Mouse (Mus musculus) granulocyte monocyte progenitor cell, adult 5-6 weeks (primary cell): ENCODE results near the gene Zbtb38. TPM values are rescaled to one million over a fixed set of nuclear protein-coding genes. Genes with fewer than 3 reads are reported as not detected.
A peak's percentile ranks its signal among the peaks of the same experiment; 100 is the strongest.

ENCODE experiments used
- ATAC-seq: replicated peaks from 2 replicates; pipeline ENCODE4 v1.8.0; 2016; ENCODE audit warnings: mild to moderate bottlenecking, moderate TSS enrichment, inconsistent platforms; ENCODE audit not compliant: poor library complexity, severe bottlenecking
- total RNA-seq, 2 experiments: library from RNA; stranded (forward) in 1 of 2; stranded (reverse) in 1 of 2; fragments of 200-712, 200-1000 nt in 1 of 2; fragments of >200 nt in 1 of 2; fragmentation: Nextera tagmentation in 1 of 2; gene quantifications; 2 replicates each; pipeline ENCODE4 v1.2.3; 2014 to 2017

Gene Zbtb38
- total RNA-seq, 2 experiments from 2014 or later, result 15.9 to 29.0 TPM

DNA sequence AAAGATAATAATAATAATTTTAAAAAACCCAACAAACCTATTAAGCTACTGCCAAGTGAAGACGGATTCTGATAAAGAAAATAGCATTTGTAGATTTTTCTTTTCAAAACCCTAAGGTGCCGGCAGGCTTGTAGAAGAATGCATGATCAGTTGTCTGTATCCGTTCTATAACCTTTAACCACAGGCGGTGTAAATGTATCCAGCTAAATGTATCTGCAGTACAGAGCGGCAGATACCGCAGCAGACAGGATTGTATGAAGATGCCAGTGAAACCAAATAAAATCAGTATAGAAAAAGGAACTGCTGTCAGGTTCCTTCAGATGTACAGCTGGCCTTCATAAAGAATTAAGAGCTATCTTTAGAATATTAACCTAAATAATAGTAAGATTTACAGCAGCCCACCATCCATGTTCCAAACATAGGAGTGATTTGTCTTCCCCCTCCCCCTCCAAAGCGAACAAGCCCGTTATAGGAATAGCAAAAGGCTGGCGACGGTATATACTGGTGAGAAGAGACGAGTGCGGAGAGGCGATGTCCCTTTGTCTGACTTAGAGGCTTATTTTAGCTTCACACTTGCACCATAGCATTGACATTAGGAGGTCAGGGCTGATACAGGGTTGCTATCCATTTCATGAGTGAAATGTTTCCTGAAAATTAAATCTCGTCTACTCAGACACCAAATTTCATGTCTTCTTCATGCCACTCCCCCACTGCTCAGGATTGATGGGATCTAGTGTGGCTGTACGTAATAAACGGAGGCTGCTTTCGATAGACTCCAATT lies 19.8 kb downstream of the Zbtb38 start:
- no peak for ATAC-seq

DNA sequence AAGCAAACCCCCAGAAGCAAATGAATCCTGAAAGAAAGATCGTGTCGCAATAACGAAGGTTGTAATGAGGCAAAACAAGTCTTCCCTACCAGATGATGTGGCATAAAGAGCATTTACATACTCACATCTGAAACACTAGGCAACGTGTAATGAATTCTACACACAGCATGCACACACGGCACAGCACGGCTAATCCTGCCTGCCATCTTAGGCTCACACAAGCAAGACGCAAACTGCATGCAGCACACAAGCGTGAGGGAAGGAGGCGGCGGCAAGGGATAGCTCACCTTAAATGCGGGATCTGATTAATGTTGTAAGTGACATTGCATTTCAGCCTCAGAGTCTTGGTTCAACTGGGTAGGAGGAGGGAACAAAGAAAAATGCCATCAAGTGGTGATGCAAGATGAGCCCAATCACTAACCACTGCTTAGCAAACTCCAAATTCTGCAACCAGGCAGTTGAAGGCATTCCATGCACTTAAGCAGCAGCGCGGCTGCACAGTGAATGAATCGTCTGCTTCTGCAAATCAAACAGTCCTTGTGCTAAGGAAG lies 20.6 kb downstream of the Zbtb38 start:
- peak; percentile 58 for ATAC-seq

DNA sequence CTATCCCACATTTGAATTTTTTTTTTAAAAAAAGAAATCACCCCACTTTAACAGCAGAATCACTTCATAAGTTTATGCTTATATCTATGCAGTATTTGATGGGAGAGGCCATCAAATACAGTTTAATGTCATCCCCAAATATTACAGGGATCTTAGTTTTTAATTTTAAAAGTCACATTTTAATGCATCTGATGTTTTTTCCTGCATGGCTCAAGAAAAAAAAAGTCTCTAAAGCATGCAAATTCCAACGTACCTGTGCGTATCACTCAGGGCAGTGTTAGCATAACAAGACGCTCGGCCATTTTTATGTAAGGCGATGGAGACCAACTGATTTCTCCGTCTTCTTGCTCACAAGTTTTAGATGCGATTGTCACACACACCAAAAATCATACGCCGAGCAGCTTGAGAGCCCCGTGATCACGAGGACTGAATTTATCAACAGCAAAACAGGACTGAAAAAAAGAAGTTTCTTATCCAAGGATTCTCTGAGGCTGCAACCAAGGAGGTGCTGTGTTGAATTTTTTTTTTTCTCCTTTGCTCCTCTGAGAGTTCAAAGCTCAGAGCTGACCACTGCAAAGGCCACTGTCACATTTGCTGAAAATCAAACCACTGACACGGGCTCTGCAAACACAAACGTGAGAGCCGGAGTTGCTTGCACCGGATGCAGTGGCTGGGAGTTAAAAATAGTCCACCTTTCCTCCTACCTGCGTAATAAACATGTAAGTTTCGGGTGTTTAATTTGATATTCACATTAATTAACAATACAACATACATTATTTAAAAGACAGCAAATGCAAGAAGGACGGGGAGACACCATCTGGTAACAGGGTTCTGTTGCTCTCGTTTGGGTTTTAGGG lies 21.4 kb downstream of the Zbtb38 start:
- no peak for ATAC-seq

DNA sequence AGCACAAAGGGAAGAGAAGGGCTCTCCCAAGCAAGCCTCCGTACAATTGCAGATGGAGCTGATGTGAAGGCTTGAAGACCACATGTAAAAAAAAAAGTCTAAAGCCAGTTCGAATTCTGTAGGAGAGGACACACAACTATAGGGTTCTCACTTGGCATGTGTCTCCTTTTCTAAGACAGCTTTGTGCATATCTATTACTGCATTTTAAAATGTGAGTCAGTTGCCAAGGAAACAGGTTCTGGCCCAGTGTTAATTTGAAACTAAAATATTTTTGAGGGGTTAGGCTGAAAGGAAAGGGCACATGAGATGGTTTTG lies 22.4 kb downstream of the Zbtb38 start:
- ATAC-seq, result no peak

DNA sequence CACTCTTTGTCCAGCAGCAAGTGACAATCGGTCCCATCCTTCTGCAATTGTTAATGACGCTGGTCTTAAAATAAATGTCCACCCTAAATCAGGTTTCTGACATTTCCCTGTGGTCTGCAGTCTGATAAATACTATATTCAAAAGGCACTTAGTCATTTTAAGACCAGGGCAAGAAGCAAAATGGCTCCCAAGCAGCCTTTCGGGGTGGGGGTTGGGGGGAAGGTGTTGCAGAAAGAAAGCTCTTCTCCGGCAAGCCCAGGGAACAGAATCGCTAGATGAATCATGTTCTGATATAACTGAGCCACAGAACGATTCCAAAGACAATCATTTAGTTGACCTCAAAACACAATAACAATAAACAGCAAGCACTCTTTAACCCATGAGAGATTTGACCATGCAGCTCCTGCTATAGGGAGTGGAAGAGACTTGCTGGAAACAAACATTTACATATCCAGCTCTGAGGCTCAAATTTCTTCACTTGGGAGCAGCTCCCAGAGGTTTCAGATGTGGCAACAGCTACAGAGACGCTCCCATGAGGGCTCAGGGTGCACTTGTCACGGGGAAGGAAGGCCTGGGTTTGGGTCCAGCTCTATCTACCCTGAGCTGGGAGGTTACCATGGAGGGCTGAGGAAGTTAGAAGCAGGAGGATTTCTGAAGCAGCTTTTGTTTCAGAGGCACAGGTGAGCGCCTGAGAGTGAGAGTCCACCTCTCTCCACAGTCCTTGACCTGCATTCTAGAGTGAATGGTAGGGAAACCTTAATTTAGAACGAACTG lies 22.9 kb downstream of the Zbtb38 start:
- no peak for ATAC-seq

DNA sequence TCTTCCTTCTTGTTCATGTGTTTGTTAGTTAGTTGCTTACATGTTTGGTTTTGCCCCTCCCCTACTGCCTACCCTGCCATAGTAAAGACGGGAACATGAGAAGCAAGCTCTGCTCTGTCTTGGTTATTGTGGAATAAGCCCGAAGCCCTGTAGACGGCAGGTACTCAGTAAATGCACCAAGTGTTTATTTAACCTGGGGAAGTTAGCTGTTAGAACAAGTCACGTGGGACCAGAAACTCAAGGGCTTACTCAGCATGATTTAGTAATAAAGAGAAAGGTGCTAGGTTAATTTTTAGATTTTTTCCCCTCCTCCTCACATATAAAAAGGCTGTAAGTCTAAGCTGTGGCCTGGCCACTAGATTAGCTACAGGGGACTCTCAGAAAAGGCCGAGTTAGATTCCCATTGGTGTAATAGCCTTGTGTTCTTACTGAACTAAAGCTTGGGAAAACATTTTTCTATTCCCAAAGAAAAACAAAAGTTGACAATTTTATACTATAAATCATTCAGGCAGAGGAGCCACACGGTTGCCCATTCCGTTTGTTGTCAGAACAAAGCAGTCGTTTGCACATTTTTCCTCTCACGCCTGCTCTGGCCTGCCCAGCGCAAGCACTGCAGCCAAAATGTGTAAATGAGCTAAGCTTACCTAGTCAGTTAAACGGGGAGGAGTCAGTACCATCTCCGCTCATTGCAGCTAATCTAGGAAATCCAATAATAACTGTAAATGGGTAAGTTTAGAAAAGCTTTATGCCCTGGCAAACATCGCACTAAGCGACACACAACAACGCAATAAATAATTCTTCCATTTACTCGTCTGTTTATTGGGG lies 24.1 kb downstream of the Zbtb38 start:
- ATAC-seq, result no peak

DNA sequence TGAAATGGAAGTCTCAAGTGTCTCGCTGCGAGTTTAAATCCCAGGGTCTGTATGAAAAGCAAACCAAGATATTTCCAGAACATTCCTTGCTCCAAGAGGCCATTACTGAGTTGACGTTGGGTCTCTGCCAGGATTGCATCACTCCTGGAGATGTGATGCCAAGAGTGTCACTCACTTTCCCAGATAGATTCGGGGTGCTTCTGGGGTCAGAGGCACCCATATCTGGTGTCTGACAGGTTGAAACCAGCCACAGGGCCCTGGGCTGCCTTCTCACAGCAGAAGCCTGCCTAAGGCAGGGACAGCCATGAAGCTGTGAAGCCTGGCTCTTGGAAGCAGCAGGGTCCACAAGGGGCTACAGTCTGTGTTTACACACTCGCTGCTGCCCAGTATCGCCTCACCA lies 24.9 kb downstream of the Zbtb38 start:
- no peak for ATAC-seq

DNA sequence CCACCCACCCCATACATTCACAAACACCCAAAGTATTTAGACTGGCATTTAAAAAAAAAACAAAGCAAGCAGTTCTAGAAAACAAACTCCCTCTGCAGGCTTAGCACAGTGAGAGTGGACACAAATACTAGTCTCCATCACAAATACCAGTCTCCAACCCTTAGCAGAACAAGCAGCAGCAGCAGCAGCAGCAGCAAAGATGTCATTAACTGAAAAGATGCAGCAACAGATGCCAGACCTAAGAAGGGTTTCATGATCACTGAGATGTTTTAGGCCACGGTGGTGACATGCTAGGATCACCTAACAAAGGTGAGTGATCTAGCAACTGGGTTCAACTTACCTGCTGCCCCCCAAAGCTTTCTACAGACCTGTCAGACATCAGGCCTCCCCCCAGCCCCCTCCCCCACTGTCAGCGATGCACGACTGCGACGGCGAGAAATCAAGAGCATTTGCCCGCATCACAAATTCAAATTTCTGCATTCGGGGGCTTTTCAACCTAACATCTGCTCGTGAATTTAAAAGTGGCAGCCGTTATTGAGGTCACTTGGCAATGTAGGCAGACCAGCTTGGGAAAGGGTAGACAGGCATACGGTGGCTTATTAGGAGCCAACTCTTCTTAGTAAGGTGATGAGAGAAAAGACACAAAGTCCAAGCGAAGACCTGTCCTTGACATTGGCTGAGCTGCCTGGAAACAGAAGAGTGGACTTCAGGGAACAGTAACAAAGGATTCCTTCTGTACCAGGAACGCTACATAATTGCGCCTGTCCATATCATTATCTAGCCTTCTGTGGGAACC lies 26.1 kb downstream of the Zbtb38 start:
- no peak for ATAC-seq

DNA sequence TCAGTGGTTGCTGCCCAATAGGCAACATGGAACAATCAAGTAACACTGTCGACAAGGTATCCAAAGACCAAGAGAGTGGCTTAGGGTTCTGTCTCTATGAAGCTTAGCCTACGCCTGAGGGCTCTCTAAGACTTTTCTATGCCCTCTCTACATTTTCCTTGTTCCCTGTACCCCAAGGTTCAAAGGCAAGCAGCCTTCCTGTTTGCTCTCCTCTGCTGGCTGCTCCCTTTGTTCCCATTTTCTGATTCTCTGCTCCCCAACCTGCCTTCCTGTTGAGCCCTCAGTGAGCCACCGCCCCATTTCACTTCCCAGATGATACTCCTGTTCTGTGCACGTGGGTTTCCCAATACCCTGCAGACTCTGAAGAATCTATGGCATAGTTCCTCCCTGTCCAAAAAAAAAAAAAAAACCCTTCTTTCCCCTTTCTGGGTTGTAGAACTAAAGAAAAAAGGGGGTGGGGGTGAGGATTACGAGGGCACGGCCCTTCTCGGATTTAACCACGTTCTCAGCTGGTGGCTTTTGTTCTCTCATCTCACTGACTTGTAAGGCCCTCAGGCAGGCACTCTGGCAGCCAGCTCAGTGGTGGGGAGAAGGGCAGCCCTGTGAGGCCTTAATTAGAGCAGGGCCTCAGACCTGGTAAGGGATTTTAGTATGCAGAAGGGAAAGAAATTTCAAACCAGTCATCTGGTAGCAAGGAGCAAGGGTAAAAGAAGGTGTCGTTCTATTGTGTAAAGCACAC lies 26.9 kb downstream of the Zbtb38 start:
- ATAC-seq, result peak; percentile 89

DNA sequence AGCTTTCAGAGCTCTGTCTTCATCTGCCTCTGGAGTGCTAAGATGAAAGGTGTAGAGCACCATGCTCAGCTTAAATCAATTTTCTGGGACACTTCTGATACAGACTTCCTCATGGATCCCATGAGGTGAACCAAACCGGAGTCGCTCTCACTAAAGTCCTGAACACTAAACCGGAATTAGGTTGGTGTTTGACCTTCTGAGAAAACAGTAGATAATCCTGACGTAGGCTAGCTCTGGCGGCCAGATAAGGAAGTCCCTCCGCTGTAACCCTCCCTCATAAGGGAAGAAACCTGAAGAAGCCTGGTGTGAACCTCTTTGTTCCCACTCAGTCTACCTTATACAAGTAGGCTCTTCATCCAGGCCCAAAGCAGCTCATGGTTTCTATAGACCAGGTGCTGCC lies 29.0 kb downstream of the Zbtb38 start:
- ATAC-seq, result no peak

DNA sequence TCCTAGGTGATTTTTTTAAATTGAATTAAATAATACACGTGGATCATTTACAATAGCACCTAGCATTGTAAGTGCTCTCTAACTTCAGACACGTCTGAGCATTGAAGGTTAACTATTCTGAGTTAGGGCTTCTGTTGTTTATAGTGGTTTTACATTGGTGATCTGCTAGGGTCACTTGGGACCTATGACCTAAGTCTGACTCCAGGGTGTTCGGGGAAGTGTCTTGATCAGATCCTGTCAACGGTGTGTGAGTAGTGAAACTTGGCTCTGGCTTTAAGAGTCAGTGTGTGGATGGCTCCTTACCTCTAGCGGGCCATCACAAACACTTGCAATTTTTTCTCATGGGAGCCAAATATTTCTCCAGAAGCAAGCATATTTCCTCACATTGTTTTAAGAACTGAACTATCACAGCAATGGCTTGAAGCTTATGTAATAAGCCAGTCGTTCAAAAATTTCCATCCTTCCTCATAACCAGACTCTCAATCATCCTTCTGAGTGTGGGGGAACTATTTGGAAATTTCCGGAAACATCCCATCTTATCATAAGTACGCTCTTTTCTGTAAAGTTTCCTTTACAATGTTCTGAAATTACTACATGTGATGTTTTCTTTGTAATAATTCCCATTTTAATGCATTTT lies 31.4 kb downstream of the Zbtb38 start:
- ATAC-seq, result no peak

DNA sequence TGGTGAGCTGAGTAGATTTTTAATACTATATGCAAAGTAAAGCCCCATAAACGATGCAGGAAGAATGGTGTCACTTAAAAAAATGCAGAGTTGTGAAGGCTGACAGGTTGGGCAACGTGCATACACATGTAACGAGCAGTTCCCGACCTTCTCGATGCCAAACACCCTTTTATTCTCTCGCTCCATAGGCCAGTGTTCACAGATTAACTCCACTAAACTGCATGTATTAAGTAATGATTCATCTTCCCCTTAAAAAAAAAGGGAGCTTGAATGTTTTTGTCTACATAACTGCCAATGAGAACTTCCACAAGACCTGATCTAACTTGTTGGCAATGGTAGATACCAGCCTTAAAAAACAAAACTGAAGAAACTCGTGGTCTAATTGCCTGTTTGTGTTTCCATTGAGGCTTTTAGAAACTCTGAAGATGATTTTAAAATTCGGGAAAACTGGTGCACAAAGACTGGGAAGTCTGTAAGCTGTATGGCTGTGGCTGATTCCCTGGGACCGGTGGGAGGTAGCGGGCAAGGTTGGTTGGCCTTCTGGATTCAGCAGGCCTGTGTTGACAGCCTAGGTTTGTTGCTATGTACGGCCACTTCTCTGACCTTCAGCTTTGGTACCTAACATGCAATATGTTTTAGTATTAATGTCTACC lies 32.0 kb downstream of the Zbtb38 start:
- no peak for ATAC-seq

DNA sequence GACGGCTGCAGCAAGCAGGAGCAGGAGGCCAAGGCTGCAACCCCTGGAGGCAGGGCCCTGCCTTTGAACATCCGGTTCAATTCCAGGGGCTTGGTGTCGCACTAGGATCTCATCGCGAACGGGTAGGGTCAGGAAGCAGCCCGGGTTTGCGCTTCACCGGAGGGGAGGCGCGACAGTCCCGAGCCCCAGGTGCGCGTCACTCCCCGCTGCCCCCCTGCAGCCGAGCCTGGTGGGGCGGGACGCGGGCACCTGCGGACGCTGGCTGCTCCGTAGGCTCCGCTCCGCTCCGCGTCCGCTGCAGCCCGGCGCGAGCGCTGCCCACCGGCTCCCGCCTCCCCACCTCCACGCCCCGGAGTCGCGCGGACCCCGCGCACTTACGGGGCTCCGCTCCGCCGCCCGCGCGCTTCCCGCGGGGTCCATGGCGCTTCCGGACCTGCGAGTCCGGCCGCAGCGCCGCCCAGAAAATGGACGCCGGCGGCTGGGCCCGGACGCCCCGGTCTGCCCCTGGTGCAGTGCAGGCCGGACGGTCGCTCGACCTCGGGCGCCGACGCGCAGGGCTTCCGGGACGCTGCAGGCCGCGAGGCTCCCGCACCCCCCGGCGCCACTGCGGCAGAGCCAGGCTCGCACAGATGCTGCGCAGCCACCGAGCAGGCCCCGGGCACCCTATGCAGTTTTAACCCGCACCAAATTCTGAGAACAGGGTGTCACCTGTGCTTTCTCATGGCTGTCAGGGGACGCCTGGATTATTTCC lies 33.0 kb downstream of the Zbtb38 start:
- ATAC-seq, result peak; percentile 66

DNA sequence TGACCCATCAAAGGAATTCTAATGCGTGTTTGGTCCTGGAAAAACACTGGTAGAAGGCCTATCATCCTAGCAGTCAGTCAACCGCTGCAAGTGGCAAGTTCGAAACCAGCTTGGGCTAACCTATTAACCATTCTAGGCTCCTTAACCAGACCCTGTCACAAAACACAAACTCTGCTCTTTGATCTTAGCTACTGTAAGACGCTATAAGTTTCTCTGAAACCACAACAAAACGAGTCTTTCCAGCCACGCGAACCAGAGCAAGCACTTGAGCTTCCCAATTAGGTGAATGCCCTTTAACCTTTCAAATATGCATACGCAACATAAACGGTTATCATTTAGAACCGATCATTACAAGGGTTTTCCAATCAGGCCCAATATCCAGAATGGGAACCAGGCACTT lies 33.7 kb downstream of the Zbtb38 start:
- ATAC-seq, result no peak

DNA sequence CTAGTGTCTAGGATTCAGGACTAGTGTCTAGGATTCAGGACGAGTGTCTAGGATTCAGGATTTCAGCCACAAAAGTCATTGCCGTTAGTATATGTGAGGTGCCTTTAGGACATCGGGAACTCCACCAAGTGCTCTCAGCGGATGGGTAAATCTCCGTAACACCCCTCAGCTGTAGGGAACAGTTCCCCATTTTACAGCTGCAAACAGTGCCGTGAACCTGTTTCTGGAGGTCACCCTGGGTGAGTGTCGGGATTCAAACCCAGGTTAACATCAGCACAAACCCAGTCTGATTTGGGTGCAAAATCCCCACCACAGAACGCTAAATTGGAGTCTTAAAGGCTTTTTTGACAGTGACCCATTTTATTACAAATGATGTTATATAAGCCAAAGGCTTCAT lies 34.2 kb downstream of the Zbtb38 start:
- ATAC-seq, result peak; percentile 36

DNA sequence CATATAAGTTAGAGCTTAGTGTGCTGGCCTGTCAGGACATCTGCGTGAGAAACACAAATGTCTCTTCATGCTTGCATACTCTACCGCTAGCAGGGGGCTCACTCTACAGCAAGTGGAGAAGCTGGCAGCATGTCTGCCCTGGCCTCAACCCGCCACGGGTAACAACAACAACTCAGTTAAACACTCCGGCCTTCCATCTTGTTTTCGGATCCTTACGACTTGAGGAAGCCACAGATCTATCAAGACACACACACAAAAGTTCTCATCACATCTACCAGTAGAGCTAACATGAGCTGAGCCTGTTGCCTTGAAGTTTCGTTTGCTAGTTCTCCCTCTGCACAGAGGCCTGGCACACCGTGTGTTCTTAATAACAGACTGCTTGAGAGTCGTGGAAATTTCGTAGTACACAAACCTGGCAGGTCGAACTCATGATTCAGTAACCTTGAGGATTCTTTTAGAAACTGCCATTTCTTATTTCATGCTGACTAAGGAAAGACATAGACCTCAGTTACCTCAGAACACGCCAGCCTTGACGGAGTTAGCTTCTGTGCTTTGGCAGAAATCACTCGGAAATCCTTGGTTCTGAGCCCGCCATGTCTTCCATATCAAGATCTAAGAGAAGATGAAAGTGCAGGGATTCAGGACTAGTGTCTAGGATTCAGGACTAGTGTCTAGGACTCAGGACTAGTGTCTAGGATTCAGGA lies 34.8 kb downstream of the Zbtb38 start:
- ATAC-seq, result no peak
